Mouse (Mus musculus) urinary bladder, postnatal 4 days (tissue): ENCODE results near the gene Slc39a2.
"Not testable (repeated sequence)": the region's sequence is repeated elsewhere in the genome, so short reads cannot be mapped to it uniquely, and the experiment has no call there.

Experiments used
- DNase-seq, 2 experiments: peaks; one replicate each; pipeline ENCODE4 v3.0.0; 2021 to 2022; ENCODE audit warnings: low spot score in 2 of 2

The Slc39a2 gene

GRCm38 (mm10) chr14:51892191-51892939 is at the start of gene Slc39a2:
Slc39a2 (plus strand) TSS chr14:51892889.
- no peak for DNase-seq

GRCm38 (mm10) chr14:51843882-51844281 is 48.8 kb upstream of the Slc39a2 start:
- no peak for DNase-seq

- DNase-seq: no peak
Measured at GRCm38 (mm10) chr14:51846566-51846965, 46.1 kb upstream of the Slc39a2 start.

GRCm38 (mm10) chr14:51851006-51851405 is 41.7 kb upstream of the Slc39a2 start:
- DNase-seq: not testable (repeated sequence)

GRCm38 (mm10) chr14:51853399-51853798 is 39.3 kb upstream of the Slc39a2 start, which contains the start of gene Ear6:
Ear6 (plus strand) TSS chr14:51853699.
- no peak for DNase-seq

- not testable (repeated sequence) for DNase-seq
Measured at GRCm38 (mm10) chr14:51855280-51855679, 37.4 kb upstream of the Slc39a2 start.

- not testable (repeated sequence) for DNase-seq
Measured at GRCm38 (mm10) chr14:51863603-51864002, 29.1 kb upstream of the Slc39a2 start.

- DNase-seq: no peak
Measured at GRCm38 (mm10) chr14:51870756-51871155, 21.9 kb upstream of the Slc39a2 start.

- DNase-seq: no peak
Measured at GRCm38 (mm10) chr14:51871741-51872140, 20.9 kb upstream of the Slc39a2 start.

GRCm38 (mm10) chr14:51877517-51877916 is 15.2 kb upstream of the Slc39a2 start:
- no peak for DNase-seq

- DNase-seq: peak; percentile 73 to 81
Measured at GRCm38 (mm10) chr14:51883527-51884030, 9.1 kb upstream of the Slc39a2 start.

GRCm38 (mm10) chr14:51884031-51884544 is 8.6 kb upstream of the Slc39a2 start:
- no peak for DNase-seq

- DNase-seq: peak; percentile 93 to 97
Measured at GRCm38 (mm10) chr14:51884598-51885331, 7.9 kb upstream of the Slc39a2 start, which contains the start of gene Mettl17. Mettl17 (plus strand) TSS chr14:51884842.

GRCm38 (mm10) chr14:51886051-51886450 is 6.6 kb upstream of the Slc39a2 start:
- no peak for DNase-seq

GRCm38 (mm10) chr14:51889833-51890232 is 2.9 kb upstream of the Slc39a2 start:
- no peak for DNase-seq

- no peak for DNase-seq
Measured at GRCm38 (mm10) chr14:51893094-51893794, 555 bp downstream of the Slc39a2 start.

GRCm38 (mm10) chr14:51893809-51894208 is 1.1 kb downstream of the Slc39a2 start:
- DNase-seq: no peak

- DNase-seq: no peak
Measured at GRCm38 (mm10) chr14:51895071-51895470, 2.4 kb downstream of the Slc39a2 start.

GRCm38 (mm10) chr14:51896019-51896418 is 3.3 kb downstream of the Slc39a2 start:
- no peak for DNase-seq

GRCm38 (mm10) chr14:51896539-51897170 is 4.0 kb downstream of the Slc39a2 start:
- no peak for DNase-seq

- DNase-seq: no peak
Measured at GRCm38 (mm10) chr14:51899351-51899750, 6.7 kb downstream of the Slc39a2 start.
